Mouse (Mus musculus): ENCODE measurements around the gene Spata31d1a.

DNA sequence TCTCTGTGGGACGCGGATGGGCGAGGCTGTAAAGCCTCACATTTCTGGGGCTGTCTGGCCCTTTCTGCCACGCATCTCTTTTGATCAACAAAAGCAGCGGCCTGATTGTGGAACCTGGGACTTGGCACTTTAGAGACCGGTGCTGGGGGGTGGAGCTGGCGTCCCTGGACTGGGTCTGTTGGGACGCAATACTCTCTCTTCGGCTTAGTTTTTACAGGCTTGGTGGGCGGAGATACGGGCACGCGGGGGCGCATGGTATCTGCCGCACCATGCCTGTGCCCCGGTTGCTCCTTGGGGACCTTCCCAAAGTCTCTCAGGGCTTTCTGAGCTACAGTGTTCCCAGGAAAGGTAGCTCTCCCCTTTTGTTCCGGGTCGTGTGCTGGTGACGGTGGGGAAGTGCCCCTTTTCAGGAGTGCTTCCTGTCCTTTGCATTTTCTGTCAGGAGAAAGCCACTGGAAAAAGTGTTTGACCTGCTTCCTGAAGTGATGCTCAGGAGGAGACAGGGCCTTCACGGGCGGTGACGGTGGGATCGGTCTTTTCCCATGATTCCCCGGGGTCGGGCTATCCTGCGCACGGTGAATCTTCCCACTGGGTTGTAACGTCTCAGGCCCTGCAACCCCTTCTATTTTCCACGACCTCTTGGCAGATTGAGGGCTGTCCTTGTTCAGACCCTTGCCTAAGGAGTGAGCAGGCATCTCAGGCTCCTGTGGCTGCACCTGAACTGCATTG lies 16.2 kb upstream of the Spata31d1a start:
- TF ChIP-seq CTCF (IDR thresholded peaks at IDR 0.05; ENCODE audit: borderline replicate concordance, insufficient read depth, low read length) (no peak), POLR2A (IDR thresholded peaks at IDR 0.05; ENCODE audit: low read depth, low read length) (no peak)
